Mouse (Mus musculus) T-helper 1 cell (primary cell): Measurements from ENCODE around the gene Tent5b.

Experiments
- in situ Hi-C: fragments of 300-600 bp; cut with MboI, MseI; formaldehyde crosslinking; loops from one replicate; pipeline ENCODE4 v1.15.1; 2025; ENCODE audit warnings: high pct_unique_total_duplicates

The Tent5b gene

DNA sequence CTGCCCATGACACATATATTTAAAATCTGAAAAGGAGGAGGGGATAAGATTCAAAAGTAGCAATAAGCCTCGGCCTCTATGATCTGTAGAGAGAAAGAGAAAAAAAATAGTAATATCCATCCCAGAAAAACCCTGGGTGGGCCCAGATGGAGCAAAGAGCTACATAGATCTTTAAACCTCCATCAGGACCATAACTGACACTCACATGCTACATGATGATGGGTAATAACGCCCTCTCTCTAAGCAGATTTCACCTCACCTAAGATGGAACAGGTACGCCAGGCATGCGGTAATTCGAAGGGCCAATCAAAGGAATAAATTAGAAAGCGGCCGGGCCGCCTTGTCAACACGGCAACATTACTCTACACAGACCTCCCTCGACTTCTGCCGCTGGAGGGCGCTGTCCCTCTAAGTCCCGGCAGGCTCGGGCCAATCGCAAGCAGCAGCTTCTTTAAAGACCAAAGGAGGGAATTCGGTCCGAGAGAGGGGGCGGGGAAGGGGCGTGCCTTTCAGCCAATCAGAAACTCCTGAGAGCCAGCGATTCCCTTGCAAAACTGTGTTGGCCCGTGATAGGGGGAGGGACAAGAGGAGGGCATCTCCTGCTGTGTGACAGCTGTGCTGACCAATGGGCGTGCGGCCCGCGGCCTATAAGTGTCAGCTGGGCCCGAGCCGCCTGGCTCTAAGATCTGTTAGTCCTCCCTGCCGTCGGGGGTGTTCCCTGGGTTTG lies at the start of gene Tent5b:
Gene Tent5b (plus strand): TSS at position 675 of the 727 bp plus-strand sequence.
- in situ Hi-C loops, result loop anchor here (5.0 kb wide), 1 partner anchor 33 kb away; no protein-coding TSS in a partner anchor

DNA sequence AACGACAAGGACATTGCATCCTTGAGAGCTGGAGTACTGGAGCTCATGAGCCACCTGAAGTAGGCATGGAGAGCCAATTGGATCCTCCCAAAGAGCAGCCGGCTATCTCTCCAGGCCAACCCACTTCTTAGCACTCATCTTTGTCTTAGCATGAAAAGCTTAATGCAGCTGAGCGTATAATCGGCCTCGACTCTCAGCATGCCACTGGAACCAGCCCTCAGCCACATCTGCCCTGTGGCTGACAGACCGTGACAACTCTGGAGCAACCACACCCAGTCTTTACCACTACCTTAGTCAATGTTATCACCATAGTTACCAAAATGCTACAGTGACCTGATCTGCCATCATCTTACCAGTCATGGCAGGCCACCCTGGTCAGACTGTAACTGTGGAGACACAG lies 48.4 kb upstream of the Tent5b start:
- in situ Hi-C loops, result no loop called here

DNA sequence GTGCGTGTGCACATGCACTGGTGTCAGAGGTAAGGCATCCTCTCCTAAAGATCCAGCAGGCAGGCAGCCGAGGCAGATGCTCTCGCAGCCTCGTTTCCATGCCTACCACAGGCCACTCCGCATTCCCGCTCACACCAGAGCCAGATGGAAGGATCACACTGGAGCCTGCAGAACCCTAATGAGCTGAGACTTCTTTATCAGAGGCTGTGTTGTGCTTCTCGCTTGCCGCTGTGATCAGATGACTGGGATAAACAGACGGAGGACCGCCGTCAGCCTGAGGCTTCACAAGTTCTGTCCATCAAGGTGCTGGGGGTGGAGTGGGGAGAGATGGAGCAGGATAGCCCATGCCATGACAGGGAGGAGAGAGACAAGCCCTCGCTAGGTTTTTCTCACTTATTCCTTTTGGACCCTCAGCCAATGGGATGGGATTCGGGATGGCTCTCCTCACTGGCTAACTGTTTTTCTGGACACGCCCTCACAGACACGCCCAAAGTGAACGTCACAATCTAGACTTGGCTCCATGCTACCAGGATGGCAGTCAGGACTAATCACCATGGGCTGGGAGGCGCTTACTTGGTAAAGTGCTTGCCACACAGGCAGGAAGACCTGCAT lies 47.3 kb upstream of the Tent5b start:
- in situ Hi-C loops, result no loop called here

DNA sequence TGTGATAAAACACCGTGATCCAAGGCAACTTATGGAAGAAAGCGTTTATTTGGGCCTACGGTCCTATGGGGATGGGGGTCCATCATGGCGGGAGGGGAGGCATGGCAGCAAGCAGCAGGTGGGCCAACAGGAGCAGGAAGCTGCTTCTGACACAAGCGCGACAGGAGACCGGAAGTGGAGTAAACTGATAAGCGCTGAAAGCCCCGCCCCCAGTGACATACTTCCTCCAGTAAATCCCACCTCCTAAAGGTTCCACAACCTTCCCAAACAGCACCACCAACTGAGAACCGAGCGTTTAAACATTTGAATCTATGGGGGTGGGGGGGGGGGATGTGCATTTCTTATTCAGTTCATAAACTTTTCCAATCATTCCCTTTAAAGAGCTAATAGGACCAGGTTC lies 44.0 kb upstream of the Tent5b start:
- in situ Hi-C loops, result no loop called here

DNA sequence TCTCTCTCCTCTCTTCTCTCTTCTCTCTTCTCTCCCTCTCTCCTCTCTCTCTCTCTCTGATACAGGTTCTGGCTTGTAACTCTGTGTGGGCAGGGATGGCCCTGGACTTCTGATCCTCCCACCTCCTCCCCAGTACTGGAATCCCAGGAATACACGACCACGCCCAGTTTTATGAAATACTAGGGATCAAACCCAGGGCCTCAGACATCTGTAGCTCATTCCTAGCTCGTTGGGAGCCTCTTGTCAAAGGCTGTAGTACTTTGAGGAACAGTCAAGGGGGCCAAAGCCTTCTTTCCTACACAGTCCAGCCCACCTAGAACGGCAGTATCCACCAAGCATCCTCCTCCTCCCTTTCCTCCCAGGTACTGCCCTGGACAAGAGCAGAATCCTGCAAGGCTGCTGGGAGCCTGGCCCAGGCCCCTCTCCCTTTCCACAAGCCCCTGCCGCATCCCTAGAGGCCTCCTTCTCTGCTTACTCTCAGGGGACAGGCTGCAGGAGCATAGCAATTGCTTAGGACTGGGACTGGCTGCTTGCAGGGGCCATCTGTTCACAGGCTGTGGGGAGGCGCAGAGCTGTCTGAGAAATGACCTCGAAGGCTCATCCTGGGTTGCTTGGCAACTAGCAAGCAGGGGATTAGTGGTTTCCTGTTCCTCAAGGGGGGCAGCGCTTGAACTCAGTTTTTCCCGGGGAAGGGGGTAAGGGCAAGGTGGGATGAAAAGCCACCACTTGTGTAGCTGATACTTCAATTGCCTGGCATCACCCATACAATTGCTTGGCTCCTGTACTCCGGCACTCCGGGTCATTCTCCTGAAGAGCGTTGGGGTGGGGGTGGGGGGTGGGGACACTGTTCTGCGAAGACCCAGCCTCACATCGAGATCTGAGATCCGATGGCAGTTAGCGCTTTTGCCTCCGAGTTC lies 40.2 kb upstream of the Tent5b start:
- in situ Hi-C loops, result no loop called here

DNA sequence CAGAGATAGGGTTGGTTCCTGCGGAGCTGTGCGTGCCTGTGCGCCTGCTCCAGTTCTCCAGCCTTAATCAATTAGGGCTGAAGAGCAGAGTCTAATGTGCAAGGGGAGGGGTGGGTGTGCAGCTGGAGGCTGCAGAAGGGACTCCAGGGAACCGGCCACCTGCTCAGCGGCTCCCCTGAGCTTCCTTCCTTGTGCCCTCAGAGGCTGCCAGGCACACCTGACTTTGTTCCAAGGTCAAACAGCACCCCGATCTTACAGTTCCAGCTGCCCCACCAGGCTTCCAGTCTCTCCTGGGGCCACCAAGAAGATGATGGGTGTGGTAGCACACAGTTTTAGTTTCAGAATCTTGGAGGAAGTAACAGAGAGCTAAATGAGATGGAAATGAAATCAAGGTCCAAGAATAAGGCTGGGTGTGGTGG lies 39.5 kb upstream of the Tent5b start:
- in situ Hi-C loops, result no loop called here

DNA sequence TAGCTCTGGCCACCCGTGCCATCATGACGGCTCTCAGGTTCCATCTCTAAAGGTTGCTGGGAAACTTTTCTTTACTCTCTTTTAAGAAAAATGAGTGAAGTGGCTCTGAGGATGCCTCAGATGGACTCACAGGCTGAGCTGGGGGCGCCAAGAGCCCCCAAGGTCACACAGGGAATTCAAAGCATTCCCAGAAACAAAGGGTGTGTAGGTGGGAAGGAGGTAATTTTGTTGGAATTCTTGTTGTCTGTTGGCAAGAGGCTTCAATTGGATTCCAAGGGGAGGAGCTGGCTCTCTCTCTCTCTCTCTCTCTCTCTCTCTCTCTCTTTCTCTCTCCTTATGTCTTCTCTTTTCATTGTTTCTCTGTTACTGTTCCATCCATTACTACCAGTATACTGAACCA lies 37.7 kb upstream of the Tent5b start:
- in situ Hi-C loops, result no loop called here

DNA sequence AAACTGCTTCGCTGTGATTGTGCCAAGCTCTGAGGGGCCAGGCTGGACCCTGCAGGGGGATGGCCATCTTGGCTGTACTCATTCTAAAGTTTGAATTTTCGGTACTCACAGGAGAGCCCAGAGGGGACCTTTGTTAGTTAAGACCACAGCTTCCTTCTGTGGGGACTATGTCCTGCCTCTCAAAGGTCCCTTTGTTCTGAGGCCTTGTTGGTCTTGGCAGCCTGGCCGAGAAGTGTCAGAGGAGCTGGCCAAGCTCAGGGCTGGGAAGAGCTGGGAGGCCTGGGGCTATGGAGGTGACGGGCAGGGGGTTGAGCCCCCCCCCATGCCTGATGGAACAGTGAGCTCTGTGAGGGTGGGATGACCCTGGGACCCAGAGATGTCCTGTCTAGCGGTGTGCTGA lies 36.8 kb upstream of the Tent5b start:
- in situ Hi-C loops, result no loop called here

DNA sequence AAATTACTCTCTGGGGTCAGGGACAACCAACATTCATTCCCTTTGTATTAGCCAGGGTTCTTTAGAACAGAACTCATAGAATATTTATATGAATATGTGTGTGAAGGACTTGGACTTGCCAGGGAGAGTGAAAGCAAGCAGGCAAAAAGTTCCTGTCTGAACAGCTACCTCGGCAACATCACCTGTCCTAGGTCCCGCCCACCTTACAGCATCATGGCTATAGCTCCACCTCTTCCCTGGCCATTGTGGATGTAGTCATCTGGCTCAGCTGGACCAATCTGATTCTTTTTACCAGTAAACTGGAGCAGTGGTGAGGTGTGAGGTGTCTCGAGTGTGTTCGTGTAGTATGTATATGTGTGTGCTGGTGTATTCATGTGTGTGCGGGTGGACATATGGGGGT lies 34.2 kb upstream of the Tent5b start:
- in situ Hi-C loops, result no loop called here

DNA sequence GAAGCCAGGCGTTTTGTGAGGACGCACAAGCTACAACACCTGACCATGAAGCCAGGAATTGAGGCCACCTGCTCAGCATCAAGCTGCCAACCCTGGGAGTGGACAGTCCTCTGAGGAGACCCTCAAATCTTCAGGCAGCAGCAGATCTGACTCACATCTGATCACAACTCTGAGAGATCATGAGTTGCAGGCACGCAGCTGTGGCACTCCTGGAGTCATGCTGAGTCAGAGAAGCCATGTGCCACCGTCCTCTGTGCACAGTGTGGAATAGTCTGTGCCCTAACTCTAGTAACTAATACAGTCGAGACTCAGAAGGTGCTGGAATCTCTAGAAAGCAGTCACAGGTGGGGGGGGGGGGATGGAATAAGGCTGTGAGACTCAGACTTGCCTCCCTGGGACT lies 32.6 kb upstream of the Tent5b start:
- in situ Hi-C loops, result no loop called here

DNA sequence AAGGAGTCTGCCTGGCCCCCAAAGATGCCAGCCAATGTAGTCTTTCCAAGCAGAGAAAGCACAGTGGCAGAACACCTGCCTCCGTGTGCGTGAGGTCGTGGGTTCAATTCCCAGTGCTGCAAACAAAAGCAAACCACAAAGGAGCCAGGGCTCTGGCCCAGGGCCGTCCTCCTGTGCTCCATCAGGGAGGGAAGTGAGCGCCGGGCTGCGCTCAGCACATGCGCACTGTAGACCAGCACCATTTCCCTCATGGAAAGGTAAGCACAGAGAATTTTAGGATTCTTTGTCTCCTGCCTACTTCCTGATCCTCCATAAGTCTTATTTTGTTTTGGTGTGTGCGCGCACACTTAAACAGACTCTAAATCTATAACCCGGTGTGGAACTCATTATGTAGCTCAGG lies 32.0 kb upstream of the Tent5b start:
- in situ Hi-C loops, result no loop called here

DNA sequence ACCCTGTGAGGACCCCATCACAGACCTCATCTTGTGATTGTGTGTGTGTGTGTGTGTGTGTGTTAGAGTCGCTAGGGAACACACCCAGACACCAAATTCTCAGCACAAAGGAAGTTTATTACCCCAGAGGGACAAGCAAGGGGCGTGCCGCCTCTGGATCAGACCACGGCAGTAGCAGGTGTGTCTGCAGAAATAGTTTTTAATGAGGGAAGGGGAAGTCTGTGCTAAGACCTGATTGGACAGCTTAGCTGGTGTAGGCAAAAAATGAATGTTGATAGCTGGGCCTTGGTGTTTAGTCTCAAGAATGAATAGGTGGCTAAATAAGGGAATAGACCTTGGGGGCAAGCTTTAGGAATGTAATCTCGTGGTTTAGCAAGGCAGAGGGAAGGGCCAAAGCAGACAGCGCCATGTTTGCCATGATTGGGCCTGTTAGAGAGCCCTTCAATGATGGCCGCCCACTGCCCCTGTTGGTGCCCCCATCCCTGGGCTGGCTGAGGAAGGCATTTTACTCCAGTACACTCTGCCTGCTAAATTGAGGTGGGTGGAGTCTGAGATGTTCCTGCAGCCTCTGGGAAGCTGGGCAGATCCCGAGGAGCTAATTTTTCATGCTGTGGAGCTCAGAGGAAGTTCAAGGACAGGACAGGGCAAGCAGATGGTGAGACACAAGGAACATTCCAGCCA lies 31.1 kb upstream of the Tent5b start:
- in situ Hi-C loops, result no loop called here

DNA sequence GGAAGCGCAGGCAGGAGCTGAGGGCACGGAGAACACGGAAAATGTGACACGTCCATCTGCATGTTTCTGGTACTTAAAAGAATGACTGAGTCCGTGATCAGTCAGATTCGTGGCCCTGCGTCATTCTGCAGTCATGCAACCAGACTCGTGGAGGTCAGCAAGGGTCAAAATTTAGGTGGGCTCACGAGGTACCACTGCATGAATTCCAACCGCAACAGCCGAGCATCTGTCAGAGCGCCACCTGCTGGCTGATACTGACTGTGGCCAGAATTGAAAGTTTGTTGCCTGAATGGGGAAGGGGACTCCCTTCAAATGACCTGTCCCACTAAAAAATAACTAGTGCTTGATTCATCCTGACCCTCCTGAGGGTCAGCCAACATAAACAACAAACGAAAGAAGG lies 30.2 kb upstream of the Tent5b start:
- in situ Hi-C loops, result no loop called here

DNA sequence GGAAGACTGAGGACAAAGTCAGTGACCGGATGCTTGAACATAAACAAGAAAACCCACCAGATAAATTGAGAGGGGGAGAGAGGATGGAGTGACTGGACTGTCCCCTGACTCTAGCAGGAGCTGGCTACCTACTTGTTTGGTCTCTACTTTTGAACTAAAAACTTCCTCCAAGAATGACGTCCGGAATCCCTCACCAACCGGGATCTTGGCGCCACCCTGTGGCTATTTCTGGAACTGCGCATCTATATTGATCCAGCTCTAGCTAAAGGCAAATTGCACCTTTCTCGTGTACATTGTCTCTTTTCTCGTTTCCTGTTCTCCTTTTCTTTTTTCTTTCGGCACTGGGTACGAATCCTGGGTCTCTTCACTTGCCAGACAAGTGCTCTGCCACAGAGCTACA lies 28.4 kb upstream of the Tent5b start:
- in situ Hi-C loops, result no loop called here

DNA sequence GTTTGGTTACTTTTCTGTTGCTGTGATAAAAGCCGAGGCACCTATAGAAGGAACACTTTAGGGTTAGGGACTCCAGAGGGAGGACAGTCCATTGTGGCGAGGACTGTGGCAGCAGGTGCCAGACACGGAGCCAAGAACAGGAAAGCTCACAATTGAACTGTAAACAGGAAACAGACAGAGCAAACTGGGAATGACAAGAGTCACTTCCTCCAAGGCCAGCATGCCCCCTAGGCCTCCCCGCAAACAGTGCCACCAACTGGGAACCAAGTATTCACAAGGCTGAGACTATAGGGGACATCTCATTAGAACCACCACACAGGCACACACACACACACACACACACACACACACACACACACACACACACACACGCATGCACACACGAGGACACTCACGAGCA lies 27.5 kb upstream of the Tent5b start:
- in situ Hi-C loops, result no loop called here

DNA sequence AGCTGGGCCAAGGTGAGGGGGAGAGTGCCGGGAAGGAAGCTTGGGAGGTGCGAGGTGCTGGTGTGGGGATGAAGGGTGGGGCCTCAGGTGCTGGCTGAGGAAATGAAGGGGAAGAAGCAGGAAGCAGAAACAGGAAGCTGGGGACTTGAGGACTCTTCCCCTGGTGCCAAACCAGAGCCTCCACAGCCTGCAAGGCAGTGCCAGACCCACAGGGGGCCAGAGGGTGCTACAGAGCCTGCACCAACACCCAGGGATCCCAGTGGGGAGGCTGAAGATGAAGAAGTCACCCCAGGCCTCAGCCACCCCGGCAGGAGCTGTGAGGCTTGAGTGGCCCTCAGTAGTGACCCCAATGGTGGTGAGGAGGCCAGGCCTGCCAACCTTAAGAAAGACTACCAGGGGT lies 21.9 kb upstream of the Tent5b start:
- in situ Hi-C loops, result no loop called here

DNA sequence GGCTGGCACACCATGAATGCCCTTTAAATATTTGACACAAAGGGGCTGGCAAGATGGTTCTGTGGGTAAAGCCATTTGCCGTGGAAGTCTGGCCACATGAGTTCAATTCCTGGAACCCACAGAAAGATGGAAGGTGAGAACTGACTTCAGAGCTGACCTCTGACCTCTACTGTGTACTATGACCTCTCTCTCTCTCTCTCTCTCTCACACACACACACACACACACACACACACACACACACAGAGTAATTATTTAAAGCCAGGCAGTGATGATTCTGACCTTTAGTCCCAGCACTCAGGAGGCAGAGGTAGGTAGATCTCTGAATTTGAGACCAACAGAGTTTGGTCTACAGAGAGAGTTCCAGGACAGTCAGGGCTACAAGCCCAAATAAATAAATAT lies 19.9 kb upstream of the Tent5b start:
- in situ Hi-C loops, result no loop called here

DNA sequence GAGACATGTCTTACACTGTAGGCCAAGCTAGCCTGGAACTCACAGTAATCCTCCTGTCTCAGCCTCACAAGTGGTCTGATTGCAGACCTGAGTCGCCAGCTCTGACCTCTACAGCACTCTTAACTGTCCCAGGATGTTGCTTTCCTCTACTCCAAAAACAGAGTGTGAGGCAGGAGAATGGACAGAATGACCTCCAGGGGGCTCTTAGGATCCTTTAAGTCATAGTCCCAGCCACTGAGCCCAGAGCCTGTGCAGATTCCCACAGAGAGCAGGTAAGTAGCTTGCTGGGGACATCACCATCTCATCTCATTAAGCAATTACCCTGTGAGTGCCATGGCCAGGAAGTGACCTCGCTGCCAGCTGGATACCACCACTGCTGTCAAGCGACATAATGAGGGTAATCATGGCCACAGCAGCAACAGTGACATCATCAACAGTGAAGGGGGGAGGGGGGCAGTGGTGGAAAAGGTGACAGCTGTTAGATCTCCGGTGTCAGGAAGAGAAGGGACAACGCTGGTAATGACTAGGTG lies 19.1 kb upstream of the Tent5b start:
- in situ Hi-C loops, result no loop called here

DNA sequence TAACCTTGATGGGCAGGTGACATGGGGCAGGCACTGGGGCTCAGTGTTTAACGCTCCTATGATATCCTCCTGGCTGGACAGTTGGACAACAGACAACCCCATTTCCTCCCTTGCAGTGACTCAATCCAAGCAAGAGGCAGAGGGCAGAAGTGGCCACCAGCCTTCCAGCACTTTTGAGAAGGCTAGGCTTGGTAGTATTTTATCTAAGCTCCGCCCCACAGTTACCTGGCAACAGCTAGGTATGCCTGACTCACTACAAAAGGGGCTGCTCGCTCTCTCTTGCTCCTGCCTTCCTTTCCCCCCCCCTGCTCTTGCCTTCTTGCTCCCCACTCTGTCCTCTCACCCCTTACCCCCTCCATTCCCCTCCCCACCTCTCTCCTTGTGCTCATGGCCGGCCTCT lies 18.6 kb upstream of the Tent5b start:
- in situ Hi-C loops, result no loop called here

DNA sequence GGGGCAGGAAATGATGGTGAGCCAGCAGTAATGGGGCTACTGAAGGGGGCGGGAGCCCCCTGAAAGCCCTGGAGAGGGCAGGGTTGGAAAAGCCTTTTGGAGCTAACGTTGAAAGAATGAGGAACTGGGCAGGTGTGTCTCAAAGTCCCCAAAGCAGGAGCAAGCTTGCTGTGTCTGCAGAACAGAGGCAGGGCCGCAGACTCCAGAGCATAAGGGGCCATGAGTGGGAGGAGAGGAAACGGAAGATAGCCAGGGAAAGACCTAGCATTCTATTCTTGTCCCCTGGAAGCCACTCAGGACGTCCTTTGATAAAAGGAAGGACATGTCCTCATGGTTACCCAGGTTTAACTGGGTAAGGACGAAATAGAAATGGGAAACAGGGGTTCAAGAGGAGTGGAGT lies 16.7 kb upstream of the Tent5b start:
- in situ Hi-C loops, result no loop called here

DNA sequence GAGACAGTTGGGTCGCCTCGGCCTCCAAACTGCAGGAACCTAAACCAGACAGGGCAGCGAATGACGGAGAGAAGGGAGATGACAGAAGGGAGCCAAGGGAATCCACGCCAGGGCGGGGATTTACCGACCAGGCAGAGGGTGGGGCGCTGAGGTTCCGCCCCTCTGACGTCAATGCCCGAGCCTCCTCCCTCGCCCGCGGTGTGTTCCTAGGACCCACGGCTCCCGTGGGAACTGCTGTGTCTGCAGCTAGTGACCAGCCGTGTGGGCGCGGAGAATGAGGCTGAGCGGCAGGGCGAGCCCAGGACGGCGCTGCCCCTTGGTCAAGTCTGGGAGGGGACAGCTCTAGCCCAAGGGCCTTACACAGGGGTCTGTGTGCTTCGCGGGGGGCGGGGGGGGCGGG lies 11.9 kb upstream of the Tent5b start:
- in situ Hi-C loops, result no loop called here

DNA sequence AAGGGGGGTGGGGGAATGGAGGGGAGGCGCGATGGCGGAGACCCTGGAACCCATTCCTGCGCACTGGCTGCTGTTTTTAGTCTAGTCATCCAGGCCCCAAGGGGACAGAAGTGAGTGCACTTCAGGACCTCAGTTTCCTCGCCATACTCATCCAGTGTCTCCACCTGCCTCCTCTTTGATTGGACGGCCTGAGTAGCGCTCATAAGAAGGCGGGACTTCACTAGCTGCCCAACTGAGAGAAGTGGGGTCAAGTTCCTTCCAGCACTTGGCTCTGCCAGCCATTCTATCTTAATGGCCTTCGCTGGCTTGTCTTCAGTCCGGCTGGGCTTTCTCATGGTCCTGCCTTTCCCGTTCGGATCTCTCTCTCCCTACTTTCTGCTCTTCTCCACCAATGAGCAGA lies 10.8 kb upstream of the Tent5b start:
- in situ Hi-C loops, result no loop called here
